Mouse (Mus musculus): ENCODE data around the gene Ptpdc1. TPM values are rescaled to one million over a fixed set of nuclear protein-coding genes. Genes with fewer than 3 reads are reported as not detected.

The Ptpdc1 gene
- total RNA-seq, 2 experiments from 2014 or later: 3.7 to 3.8 TPM

DNA sequence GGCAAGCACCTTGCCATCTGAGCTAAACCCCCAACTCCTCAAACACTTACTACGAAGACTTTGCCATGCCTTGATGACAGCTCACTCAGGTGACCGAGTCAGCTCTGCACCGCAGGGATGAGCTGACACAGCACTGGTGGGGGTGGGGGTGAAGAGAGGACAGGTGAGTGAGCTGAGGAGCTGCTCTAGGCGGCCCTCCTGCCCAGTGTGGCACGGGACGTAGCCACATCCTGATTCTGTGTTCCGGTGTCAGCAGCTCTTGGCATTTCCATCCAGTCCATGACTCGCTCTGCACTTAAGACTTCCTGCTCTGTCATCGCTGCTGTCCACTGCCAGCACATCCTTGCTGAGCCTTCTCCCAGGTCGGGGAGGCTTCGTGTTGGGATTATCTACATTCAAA is 38.1 kb downstream of the Ptpdc1 start:
- no peak for DNase-seq (ENCODE audit: low spot score)

- DNase-seq (ENCODE audit: low spot score): no peak
These were observed 39.0 kb downstream of the Ptpdc1 start for GRCm38 (mm10) chr13:48586496-48586895.

- DNase-seq (ENCODE audit: low spot score): no peak
These were observed 39.7 kb downstream of the Ptpdc1 start for GRCm38 (mm10) chr13:48585786-48586185.

DNA sequence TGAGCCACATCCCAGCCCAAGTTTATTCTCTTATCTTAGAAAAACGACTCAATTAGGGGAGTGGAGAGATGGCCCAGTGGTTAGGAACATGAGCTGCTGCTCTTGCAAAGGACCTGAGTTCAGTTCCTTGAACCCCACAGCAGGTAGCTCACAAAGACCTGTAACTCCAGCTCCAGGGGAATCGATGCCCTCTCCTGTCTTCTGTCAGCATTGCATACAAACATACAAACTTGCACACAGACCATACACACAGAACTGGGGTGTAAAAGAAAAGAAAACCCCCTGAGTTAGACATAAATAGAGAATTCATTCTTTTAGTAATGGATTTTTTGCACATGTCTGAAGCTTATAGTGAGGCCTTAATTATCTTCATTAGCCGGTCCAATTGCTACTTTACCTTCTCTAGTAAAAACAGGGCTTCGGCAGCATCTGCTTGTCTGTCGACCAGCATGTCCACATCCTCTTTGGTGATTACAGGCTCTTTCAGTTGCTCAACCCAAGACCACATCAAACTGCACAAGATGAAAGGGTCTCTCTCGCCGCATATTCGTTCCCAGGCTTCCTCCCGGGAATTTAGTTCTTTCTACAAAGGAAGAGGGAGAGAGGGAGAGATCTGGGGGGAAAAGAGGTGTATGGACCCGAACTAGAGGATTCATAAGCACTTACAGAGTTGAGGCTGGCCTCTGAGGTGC is 42.6 kb downstream of the Ptpdc1 start:
- DNase-seq (ENCODE audit: low spot score): no peak

DNA sequence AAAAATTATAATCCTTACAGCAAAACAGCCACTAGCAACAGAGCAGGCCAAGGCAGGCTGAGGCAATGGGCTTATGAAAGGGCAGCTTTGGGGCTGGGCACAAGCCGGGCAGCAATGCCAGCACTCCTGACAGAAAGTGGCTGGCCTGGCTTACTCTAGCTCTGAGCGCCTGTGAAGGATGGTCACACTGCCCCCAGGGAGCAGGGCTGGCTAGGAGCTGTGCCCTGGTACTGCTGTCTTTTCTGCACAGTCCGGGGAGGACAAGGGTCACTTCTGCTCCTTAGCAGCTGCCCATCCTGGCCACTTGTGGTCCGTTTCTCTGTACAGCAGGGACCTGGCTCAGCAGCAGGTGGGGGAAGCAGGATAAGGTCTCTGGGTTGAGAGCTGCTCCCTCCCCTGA is 46.8 kb downstream of the Ptpdc1 start:
- DNase-seq (ENCODE audit: low spot score): no peak

GRCm38 (mm10) chr13:48577836-48578235 is 47.6 kb downstream of the Ptpdc1 start:
- DNase-seq (ENCODE audit: low spot score): no peak

- no peak for DNase-seq (ENCODE audit: low spot score)
These were observed 48.5 kb downstream of the Ptpdc1 start for GRCm38 (mm10) chr13:48577007-48577406.

DNA sequence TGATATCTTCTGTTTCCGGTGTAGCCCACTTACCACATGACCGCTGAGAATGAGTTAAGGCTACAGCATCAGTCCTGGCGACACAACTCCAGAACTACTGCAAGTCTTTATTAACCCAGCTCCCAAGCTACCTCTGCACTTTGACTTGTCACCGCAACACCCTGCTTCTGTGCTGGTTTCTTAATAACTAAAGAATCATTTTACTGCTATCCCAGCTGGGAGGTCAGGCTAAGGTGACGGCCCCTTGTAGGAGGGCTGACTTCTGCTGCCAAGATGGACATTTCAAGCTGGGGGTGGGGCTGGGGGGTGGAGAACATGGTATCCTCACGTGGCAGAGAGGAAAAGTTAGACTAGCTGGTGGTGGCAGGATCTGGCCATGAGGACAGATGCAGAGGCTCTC is 50.7 kb downstream of the Ptpdc1 start:
- DNase-seq (ENCODE audit: low spot score): no peak

GRCm38 (mm10) chr13:48573525-48574355 is 51.7 kb downstream of the Ptpdc1 start:
- DNase-seq (ENCODE audit: low spot score): no peak

DNA sequence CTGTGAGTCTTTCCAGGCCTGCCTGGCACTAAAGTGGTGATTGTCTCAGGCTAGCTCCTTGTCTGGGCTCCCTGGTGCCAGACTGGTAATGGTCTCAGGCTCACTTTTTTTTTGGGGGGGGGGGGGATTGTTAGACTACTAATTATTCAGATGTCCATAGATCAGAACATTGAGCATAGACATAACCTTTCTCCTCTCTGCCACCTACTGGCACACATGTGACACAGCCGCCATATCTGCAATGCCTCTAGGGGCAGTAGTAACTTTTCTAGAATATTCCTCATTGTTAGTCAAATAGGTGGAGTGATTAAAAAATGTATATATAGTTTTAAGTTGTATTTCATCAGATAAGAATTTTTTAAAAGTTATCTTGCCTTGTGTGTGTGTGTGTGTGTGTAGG is 53.3 kb downstream of the Ptpdc1 start:
- peak; percentile 69 for DNase-seq (ENCODE audit: low spot score)

DNA sequence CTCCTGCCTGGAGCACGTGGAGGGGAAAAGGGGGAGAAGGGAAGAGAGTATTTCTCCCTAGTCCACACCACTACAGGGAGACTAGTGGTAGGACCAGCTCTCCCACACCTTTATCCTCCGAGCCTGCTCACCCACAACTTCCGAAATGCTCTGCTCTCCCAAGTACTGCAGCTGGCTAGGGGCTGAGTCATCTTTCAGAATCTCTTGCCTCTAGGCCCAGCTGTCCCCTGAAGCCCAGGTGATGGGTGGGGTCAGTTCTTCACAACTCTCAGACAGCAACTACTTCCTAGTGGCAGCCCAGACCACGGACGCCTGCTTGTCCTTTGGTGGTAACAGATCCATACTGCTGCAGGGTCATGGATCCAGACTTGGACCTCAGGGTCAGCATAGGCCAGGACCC is 54.2 kb downstream of the Ptpdc1 start:
- DNase-seq (ENCODE audit: low spot score): no peak

DNA sequence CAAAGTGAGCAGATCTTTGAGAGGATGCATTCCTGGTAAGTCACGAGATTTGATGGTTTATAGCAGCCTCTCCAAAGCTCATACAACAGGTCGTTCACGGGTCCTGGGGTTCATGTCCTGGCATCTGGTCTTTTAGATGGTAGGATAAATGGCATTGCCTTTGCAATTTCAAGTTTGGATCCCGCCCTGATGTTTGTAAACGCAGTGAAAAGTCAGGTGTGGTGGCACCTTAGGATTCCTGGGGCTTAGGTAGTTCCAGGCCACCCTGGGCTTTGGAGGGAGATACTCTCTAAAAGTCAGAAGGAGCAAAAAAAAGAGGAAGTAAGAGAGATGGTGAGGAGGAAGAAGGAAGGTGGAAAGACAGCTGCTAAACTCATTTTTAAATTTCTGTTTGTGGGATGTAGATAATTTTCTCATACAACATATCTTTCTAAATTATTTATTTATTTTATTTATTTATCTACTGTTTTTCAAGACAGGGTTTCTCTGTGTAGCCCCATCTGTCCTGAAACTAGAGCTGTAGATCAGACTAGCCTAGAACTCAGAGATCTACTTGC is 55.8 kb downstream of the Ptpdc1 start:
- no peak for DNase-seq (ENCODE audit: low spot score)

DNA sequence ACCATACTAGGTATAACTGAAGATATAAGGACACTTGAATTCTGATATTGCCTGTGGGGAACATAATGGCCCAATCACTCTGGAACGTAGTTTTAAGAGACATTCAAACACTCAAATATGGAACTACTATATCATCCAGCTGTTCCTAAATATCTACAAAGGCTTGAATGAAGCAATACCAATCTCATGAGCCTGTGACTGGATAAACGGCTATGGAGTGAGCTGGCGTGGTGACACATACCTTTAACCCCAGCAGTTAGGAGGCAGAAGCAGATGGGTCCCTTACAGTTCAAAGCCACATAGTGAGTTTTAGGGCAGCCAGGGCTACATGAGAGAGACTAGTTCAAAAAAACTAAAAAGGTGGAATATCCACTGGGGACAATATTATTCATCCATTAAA is 57.8 kb downstream of the Ptpdc1 start:
- DNase-seq (ENCODE audit: low spot score): no peak

- DNase-seq (ENCODE audit: low spot score): peak; percentile 91
These were observed 59.1 kb downstream of the Ptpdc1 start for GRCm38 (mm10) chr13:48566116-48566935.

- DNase-seq (ENCODE audit: low spot score): no peak
These were observed 60.4 kb downstream of the Ptpdc1 start for GRCm38 (mm10) chr13:48564881-48565600.

- DNase-seq (ENCODE audit: low spot score): peak; percentile 23
These were observed 63.1 kb downstream of the Ptpdc1 start for GRCm38 (mm10) chr13:48562336-48562735.

DNA sequence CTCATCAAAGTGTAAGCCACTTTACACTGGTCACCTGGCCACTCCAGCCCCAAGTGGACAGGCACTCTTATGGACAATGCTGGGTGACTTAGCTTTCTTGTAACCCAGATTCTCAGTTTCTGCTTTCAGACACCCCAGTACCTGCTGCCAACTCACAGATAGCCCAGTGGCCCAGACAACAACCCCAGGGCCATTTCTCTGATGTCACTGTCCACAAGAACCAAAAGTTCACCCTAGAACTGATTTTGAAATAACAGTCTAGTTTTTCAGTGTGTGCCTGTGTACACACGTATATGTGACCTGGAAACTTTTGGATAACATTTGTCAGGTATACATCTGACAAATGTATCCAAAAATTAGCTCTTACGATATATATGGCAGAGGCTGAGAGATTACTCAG is 64.0 kb downstream of the Ptpdc1 start:
- DNase-seq (ENCODE audit: low spot score): no peak

- no peak for DNase-seq (ENCODE audit: low spot score)
These were observed 69.5 kb downstream of the Ptpdc1 start for GRCm38 (mm10) chr13:48555976-48556375.

DNA sequence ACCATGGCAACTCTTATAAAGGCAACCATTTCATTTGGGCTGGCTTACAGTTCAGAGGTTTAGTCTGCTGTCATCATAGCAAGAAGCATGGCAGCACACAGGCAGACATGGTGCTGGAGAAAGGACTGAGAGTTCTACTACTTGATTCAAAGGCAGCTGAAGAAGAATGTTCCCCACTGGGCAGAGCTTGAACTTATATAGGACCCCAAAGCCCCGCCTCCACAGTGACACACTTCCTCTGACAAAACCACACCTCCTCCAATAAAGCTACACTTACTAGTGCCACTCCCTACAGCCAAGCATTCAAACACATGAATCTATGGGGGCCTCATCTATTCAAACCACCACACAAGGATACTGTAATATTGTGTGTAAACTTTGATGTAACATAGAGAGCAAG is 70.9 kb downstream of the Ptpdc1 start:
- no peak for DNase-seq (ENCODE audit: low spot score)

DNA sequence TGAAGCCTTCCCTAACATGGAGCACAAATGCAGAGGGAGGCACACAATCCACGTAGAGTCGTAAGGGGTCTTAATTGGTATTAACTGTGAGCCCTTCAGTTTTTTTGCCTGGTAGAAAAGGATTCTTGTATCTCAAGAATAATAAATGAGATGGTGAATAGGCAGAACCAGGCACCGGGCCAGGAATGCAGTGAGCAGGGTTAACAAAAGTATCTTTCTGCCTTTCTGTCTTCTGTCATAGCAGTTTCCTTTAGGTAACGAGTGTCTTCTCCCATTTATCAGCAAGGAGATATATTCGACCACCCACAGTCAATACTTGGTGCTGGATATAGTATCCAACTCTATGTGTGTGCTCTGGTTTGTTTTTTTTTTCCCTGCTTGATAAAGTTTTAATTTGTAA is 72.0 kb downstream of the Ptpdc1 start:
- no peak for DNase-seq (ENCODE audit: low spot score)

Measured in gastrocnemius, adult 18-20 months (tissue).